Mouse (Mus musculus) hindbrain, embryonic 13.5 days (tissue): ENCODE data around the gene Mta3. TPM values are rescaled to one million over a fixed set of nuclear protein-coding genes. Genes with fewer than 3 reads are reported as not detected.
A peak's percentile ranks its signal among the peaks of the same experiment; 100 is the strongest.

ENCODE experiments used
- ATAC-seq: fragments of 200-750 bp; cut with Nextera tagmentation; 2 replicates; pipeline ENCODE4 v1.8.0; 2017; ENCODE audit warnings: moderate TSS enrichment; ENCODE audit not compliant: low FRiP score
- H3K27ac ChIP-seq: fragments of 300-500 bp; sonication (generic); 2 replicates; pipeline ENCODE4 v1.5.1; 2015; ENCODE audit warnings: inconsistent platforms, mild to moderate bottlenecking, moderate library complexity
- H3K27me3 ChIP-seq: fragments of 300-500 bp; sonication (generic); 2 replicates; pipeline ENCODE4 v1.6.1; 2015; ENCODE audit warnings: mild to moderate bottlenecking, inconsistent platforms
- H3K36me3 ChIP-seq: fragments of 300-500 bp; sonication (generic); 2 replicates; pipeline ENCODE4 v1.6.1; 2015; ENCODE audit warnings: mild to moderate bottlenecking, inconsistent platforms
- H3K4me1 ChIP-seq: fragments of 300-500 bp; sonication (generic); replicated peaks from 2 replicates; pipeline ENCODE4 v1.6.1; 2015; ENCODE audit warnings: inconsistent platforms
- H3K4me2 ChIP-seq: fragments of 300-500 bp; sonication (generic); 2 replicates; pipeline ENCODE4 v1.6.1; 2015; ENCODE audit warnings: inconsistent platforms, mild to moderate bottlenecking, moderate library complexity
- H3K4me3 ChIP-seq: fragments of 300-500 bp; sonication (generic); 2 replicates; pipeline ENCODE4 v1.5.1; 2015; ENCODE audit warnings: mild to moderate bottlenecking, inconsistent platforms
- H3K9ac ChIP-seq: fragments of 300-500 bp; sonication (generic); 2 replicates; pipeline ENCODE4 v1.6.1; 2015; ENCODE audit warnings: mild to moderate bottlenecking, inconsistent platforms
- H3K9me3 ChIP-seq: fragments of 300-500 bp; sonication (generic); 2 replicates; pipeline ENCODE4 v1.6.1; 2016; ENCODE audit warnings: inconsistent platforms
- WGBS: fragments of 180-500 bp; shearing (Covaris S2); methylation state at CpG from one replicate; pipeline ENCODE4 v1.1.7; 2015; 5-methylcytosine and 5-hydroxymethylcytosine counted together
- polyA plus RNA-seq: library from polyadenylated mRNA; unstranded; fragments of >200 nt; fragmentation: Nextera tagmentation; extraction: Ambion mirVana; gene quantifications from 2 replicates; pipeline ENCODE4 v1.2.1, GENCODE M21; 2015

The Mta3 gene
- polyA plus RNA-seq, 1 experiment from 2014 or later: 33.3 TPM

GRCm38 (mm10) chr17:83861444-83862133, 155.6 kb downstream of the Mta3 start:
- Histone ChIP-seq H3K27me3 (0 out of 2 replicates have a peak, but pooled peaks cover 10% of the 10 kb centered on the region), H3K27ac (peak overlapping the region; percentile 90), H3K36me3 (no peaks in the 10 kb centered on the region), H3K4me1 (peaks cover 11% of the 10 kb centered on the region), H3K4me3 (peak overlapping the region; percentile 72), H3K4me2 (peak overlapping the region; percentile 67), H3K9ac (peak overlapping the region; percentile 80), H3K9me3 (no peaks in the 10 kb centered on the region)
- WGBS: under 1% methylated on average over 62 of the region's 62 CpGs
- peak; percentile 95 for ATAC-seq

GRCm38 (mm10) chr17:83862134-83862881, 156.3 kb downstream of the Mta3 start:
- ATAC-seq: peak; percentile 84
- no peaks in the 10 kb centered on the region for H3K36me3 ChIP-seq
- peak overlapping the region; percentile 67 for H3K4me2 ChIP-seq
- no peaks in the 10 kb centered on the region for H3K9me3 ChIP-seq
- peak overlapping the region; percentile 90 for H3K27ac ChIP-seq
- peaks cover 11% of the 10 kb centered on the region for H3K4me1 ChIP-seq
- 0 out of 2 replicates have a peak, but pooled peaks cover 10% of the 10 kb centered on the region for H3K27me3 ChIP-seq
- WGBS: under 1% methylated on average over 25 of the region's 27 CpGs
- peak overlapping the region; percentile 80 for H3K9ac ChIP-seq
- H3K4me3 ChIP-seq: peak overlapping the region; percentile 72

- no peaks in the 10 kb centered on the region for H3K9me3 ChIP-seq
- 0 out of 2 replicates have a peak, but pooled peaks cover 10% of the 10 kb centered on the region for H3K27me3 ChIP-seq
- H3K27ac ChIP-seq: no peak overlapping the region
- no peak overlapping the region for H3K4me2 ChIP-seq
- no peak overlapping the region for H3K9ac ChIP-seq
- H3K36me3 ChIP-seq: no peaks in the 10 kb centered on the region
- H3K4me1 ChIP-seq: peaks cover 11% of the 10 kb centered on the region
- no peak for ATAC-seq
- 63% methylated on average over 7 of the region's 7 CpGs for WGBS
- no peak overlapping the region for H3K4me3 ChIP-seq
Measured at GRCm38 (mm10) chr17:83865366-83865765, 159.4 kb downstream of the Mta3 start.

GRCm38 (mm10) chr17:83866582-83866981, 160.6 kb downstream of the Mta3 start:
- WGBS: 19% methylated on average over 10 of the region's 10 CpGs
- Histone ChIP-seq H3K4me1 (peaks cover 11% of the 10 kb centered on the region), H3K9me3 (no peaks in the 10 kb centered on the region), H3K9ac (no peak overlapping the region), H3K27ac (no peak overlapping the region), H3K36me3 (no peaks in the 10 kb centered on the region), H3K4me3 (no peak overlapping the region), H3K27me3 (0 out of 2 replicates have a peak, but pooled peaks cover 10% of the 10 kb centered on the region), H3K4me2 (no peak overlapping the region)
- no peak for ATAC-seq

DNA sequence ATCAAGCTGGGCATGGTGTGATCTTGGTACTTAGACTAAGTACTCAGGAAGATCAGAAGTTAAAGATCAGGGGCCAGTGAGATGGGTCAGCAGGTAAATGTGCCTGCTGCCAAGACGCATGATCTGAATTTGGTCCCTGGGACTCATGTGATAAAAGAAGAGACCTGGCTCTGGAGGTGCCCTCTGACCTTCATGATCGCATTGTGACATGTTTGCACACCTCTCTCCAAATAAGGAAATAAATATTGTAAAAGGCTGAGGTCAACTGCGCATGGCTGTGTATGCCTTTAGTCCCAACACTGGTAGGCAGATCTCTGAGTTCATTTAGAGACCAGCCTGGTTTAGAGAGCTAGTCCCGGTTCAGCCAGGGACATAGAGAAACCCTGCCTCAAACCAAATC, 164.4 kb downstream of the Mta3 start:
- no peaks in the 10 kb centered on the region for H3K9me3 ChIP-seq
- H3K4me2 ChIP-seq: no peak overlapping the region
- no peak overlapping the region for H3K27ac ChIP-seq
- no peak overlapping the region for H3K9ac ChIP-seq
- H3K27me3 ChIP-seq: no peaks in the 10 kb centered on the region
- no peak for ATAC-seq
- 94% methylated on average over 4 of the region's 4 CpGs for WGBS
- peaks cover 5% of the 10 kb centered on the region for H3K4me1 ChIP-seq
- H3K4me3 ChIP-seq: no peak overlapping the region
- no peaks in the 10 kb centered on the region for H3K36me3 ChIP-seq

Other genes starting within 250 kb of the Mta3 start
- 188 and 192 TPM in 2 replicates for gene Cox7a2l, start 188.8 kb upstream of the Mta3 start, polyA plus RNA-seq
- 0.08 TPM in 1 of 2 replicates, not detected in the other for gene Kcng3, start 74.3 kb upstream of the Mta3 start, polyA plus RNA-seq
- gene Haao, start 141.8 kb downstream of the Mta3 start, polyA plus RNA-seq: 0.31 and 0.36 TPM in 2 replicates